Mouse (Mus musculus): ENCODE results near the gene Cavin4. TPM values are rescaled to one million over a fixed set of nuclear protein-coding genes. Genes with fewer than 3 reads are reported as not detected.

The Cavin4 gene
- total RNA-seq (2014; rRNA removed) (not detected in 2 replicates), polyA plus RNA-seq (2012; rRNA removed) (not detected in 2 replicates)

DNA sequence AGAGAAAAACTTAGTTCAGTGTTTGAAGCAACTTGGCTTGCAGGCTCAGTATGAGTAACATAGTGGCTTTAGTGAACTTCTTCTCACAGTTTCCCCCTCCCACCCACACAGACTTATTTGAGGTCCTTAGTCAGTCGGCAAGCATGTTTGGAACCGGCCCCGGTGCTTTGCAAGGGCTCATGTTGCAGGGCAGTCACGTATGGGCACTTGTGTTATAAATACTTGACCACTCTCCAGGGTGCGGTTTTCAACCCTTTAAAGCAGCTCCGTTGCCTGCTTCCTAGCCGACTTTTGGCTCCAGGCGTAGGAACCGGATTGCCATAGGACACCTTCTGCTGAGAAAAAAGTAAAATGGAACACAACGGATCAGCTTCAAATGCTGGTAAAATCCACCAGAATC, at the start of gene Cavin4:
Gene Cavin4, plus strand, starts transcription at position 244 of the 400 bp plus-strand sequence.
- Histone ChIP-seq H3K4me1 (ENCODE audit: control insufficient read depth, insufficient read depth, low read length) (no peaks in the 10 kb centered on the region), H3K36me3 (ENCODE audit: control insufficient read depth, insufficient read depth, low read length) (no peaks in the 10 kb centered on the region), H3K4me3 (ENCODE audit: insufficient read depth, low read depth, low read length) (no peak within 1 kb of the TSS), H3K79me2 (ENCODE audit: control insufficient read depth, insufficient read depth, low read length) (no peaks in the 10 kb centered on the region), H3K27me3 (ENCODE audit: control insufficient read depth, insufficient read depth, low read length) (no peaks in the 10 kb centered on the region), H3K9ac (ENCODE audit: low read depth, low read length) (no peak within 1 kb of the TSS), H3K27ac (replicated peaks; ENCODE audit: insufficient read depth, low read depth, low read length) (no peak within 1 kb of the TSS)
- TF ChIP-seq CTCF (IDR thresholded peaks at IDR 0.05; ENCODE audit: low read depth, low read length) (no peak), POLR2A (IDR thresholded peaks at IDR 0.05; ENCODE audit: extremely low read depth, insufficient read depth, low read length) (no peak)
- no peak for DNase-seq (ENCODE audit: extremely low read depth, low read depth, low spot score)
- 94% methylated on average over 10 of the region's 10 CpGs for WGBS

DNA sequence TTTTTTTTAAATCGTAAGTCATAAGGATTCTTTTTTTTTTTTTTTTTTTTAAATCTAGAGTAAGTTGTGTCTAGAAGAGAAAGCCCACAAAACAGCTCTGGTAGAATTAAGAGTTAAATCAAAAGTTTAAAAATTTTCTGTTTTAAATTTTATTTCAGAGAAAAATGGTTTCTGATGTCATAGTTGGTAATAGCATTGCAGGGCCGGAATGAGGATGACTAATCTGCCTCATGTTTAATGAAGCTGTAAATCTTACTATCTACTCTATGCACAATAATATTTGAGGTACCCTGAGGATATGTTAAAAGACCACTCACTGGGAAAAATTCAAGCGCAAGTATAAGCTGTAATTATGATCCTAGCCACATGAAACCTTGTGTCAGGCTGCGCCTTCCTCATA, 47.8 kb upstream of the Cavin4 start:
- DNase-seq (ENCODE audit: extremely low read depth, low read depth, low spot score) = no peak
- Histone ChIP-seq H3K27me3 (ENCODE audit: control insufficient read depth, insufficient read depth, low read length) (no peaks in the 10 kb centered on the region), H3K4me3 (ENCODE audit: insufficient read depth, low read depth, low read length) (no peak overlapping the region), H3K9ac (ENCODE audit: low read depth, low read length) (no peak overlapping the region), H3K36me3 (ENCODE audit: control insufficient read depth, insufficient read depth, low read length) (no peaks in the 10 kb centered on the region), H3K4me1 (ENCODE audit: control insufficient read depth, insufficient read depth, low read length) (no peaks in the 10 kb centered on the region), H3K79me2 (ENCODE audit: control insufficient read depth, insufficient read depth, low read length) (no peaks in the 10 kb centered on the region), H3K27ac (replicated peaks; ENCODE audit: insufficient read depth, low read depth, low read length) (no peak overlapping the region)
- TF ChIP-seq CTCF (IDR thresholded peaks at IDR 0.05; ENCODE audit: low read depth, low read length) = no peak
- TF ChIP-seq POLR2A (IDR thresholded peaks at IDR 0.05; ENCODE audit: extremely low read depth, insufficient read depth, low read length) = no peak
- 90% methylated on average over 4 of the region's 4 CpGs for WGBS

DNA sequence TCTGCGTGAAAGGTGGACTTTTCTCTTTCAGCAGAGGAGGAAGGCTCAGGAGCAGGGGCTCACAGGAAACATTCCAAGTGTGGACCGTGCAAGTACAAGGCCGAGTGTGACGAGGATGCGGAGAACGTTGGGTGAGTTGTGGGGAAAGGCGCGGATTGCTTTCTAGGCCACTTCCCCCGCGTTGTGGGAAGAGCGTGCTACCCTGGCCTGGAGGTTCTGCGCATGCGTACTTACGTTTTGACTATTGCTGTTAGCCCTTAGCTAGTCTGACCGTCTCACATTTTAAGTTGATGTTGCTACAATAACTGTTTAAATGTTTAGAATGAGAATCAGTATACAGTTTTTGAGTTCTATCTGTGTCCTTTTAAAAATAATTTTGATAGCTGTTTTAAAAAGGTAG, 46.1 kb upstream of the Cavin4 start:
- H3K27ac ChIP-seq (replicated peaks; ENCODE audit: insufficient read depth, low read depth, low read length) = no peak overlapping the region
- H3K4me3 ChIP-seq (ENCODE audit: insufficient read depth, low read depth, low read length) = no peak overlapping the region
- no peak overlapping the region for H3K9ac ChIP-seq (ENCODE audit: low read depth, low read length)
- TF ChIP-seq POLR2A (IDR thresholded peaks at IDR 0.05; ENCODE audit: extremely low read depth, insufficient read depth, low read length) = no peak
- no peak for TF ChIP-seq CTCF (IDR thresholded peaks at IDR 0.05; ENCODE audit: low read depth, low read length)
- H3K79me2 ChIP-seq (ENCODE audit: control insufficient read depth, insufficient read depth, low read length) = no peaks in the 10 kb centered on the region
- H3K27me3 ChIP-seq (ENCODE audit: control insufficient read depth, insufficient read depth, low read length) = no peaks in the 10 kb centered on the region
- DNase-seq (ENCODE audit: extremely low read depth, low read depth, low spot score) = no peak
- no peaks in the 10 kb centered on the region for H3K36me3 ChIP-seq (ENCODE audit: control insufficient read depth, insufficient read depth, low read length)
- 97% methylated on average over 15 of the region's 15 CpGs for WGBS
- H3K4me1 ChIP-seq (ENCODE audit: control insufficient read depth, insufficient read depth, low read length) = no peaks in the 10 kb centered on the region

DNA sequence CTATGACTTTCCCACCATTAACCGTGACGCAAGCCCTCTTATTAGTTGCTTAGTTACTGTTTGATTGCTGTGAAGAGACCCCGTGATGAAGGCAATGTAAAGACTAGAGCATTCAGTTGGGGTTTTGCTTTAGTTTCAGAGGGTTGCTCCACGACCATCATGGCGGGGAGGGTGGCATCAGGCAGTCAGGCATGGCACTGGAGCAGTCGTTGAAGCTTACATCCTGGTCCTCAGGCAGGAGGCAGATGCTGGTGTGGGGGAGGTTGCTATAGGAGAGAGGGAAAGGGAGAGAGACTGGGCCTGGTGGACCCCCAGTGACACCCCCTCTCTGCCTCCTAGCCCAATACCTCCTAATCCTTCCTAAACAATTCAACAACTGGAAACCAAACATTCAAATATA, 43.2 kb upstream of the Cavin4 start:
- TF ChIP-seq POLR2A (IDR thresholded peaks at IDR 0.05; ENCODE audit: extremely low read depth, insufficient read depth, low read length) (no peak), CTCF (IDR thresholded peaks at IDR 0.05; ENCODE audit: low read depth, low read length) (no peak)
- WGBS = 97% methylated on average over 6 of the region's 6 CpGs
- no peaks in the 10 kb centered on the region for H3K27me3 ChIP-seq (ENCODE audit: control insufficient read depth, insufficient read depth, low read length)

DNA sequence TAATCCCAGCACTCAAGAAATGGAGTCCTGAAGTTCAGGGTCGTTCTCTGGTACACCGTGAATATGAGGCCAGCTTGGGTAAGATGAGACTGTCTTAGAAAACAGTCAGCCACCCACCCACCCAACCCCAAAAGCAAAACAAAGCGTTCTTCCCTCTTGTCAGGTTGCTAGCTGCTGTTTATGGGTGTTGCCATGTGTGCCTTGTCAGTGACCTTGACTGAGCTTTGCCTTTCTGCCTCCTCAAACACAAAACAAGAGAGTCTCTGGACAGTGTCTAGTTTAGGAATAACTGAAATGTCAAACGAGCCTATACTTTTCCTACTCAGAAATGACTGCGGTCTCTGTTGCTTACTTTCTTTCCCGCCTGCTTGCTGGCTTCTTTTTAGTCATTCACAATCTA, 41.1 kb upstream of the Cavin4 start:
- DNase-seq (ENCODE audit: extremely low read depth, low read depth, low spot score) = no peak
- TF ChIP-seq POLR2A (IDR thresholded peaks at IDR 0.05; ENCODE audit: extremely low read depth, insufficient read depth, low read length) (no peak), CTCF (IDR thresholded peaks at IDR 0.05; ENCODE audit: low read depth, low read length) (no peak)

More for the DNA sequence above, 43.2 kb upstream of the Cavin4 start:
- Histone ChIP-seq H3K9ac (ENCODE audit: low read depth, low read length) (no peak overlapping the region), H3K4me3 (ENCODE audit: insufficient read depth, low read depth, low read length) (no peak overlapping the region), H3K36me3 (ENCODE audit: control insufficient read depth, insufficient read depth, low read length) (no peaks in the 10 kb centered on the region), H3K4me1 (ENCODE audit: control insufficient read depth, insufficient read depth, low read length) (no peaks in the 10 kb centered on the region), H3K27ac (replicated peaks; ENCODE audit: insufficient read depth, low read depth, low read length) (no peak overlapping the region), H3K79me2 (ENCODE audit: control insufficient read depth, insufficient read depth, low read length) (no peaks in the 10 kb centered on the region)
- DNase-seq (ENCODE audit: extremely low read depth, low read depth, low spot score) = no peak

DNA sequence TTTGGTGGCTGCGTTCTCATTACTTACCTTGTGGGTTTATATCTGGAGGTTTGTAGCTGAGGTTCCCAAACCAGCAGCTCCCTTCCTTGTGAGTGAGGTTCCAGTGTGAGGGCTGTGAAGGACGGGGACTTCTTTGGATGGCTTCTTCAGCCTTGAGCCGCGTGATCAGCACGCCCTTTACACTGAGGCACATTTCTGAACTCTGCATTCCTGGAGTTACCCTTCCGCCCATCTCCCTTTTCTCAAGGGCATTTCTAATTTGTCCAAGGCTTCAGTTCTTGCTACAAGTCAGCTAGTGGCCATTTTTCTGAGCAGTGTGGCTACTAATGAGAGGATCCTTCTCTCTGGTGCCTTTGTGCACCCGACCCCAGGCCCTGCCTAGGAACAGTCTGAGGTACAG, 40.4 kb upstream of the Cavin4 start:
- DNase-seq (ENCODE audit: extremely low read depth, low read depth, low spot score) = no peak
- no peak overlapping the region for H3K4me3 ChIP-seq (ENCODE audit: insufficient read depth, low read depth, low read length)
- no peaks in the 10 kb centered on the region for H3K4me1 ChIP-seq (ENCODE audit: control insufficient read depth, insufficient read depth, low read length)
- WGBS = 94% methylated on average over 7 of the region's 7 CpGs
- H3K79me2 ChIP-seq (ENCODE audit: control insufficient read depth, insufficient read depth, low read length) = no peaks in the 10 kb centered on the region
- H3K9ac ChIP-seq (ENCODE audit: low read depth, low read length) = no peak overlapping the region
- no peaks in the 10 kb centered on the region for H3K27me3 ChIP-seq (ENCODE audit: control insufficient read depth, insufficient read depth, low read length)
- no peaks in the 10 kb centered on the region for H3K36me3 ChIP-seq (ENCODE audit: control insufficient read depth, insufficient read depth, low read length)
- TF ChIP-seq POLR2A (IDR thresholded peaks at IDR 0.05; ENCODE audit: extremely low read depth, insufficient read depth, low read length) (no peak), CTCF (IDR thresholded peaks at IDR 0.05; ENCODE audit: low read depth, low read length) (no peak)
- no peak overlapping the region for H3K27ac ChIP-seq (replicated peaks; ENCODE audit: insufficient read depth, low read depth, low read length)

More for the DNA sequence above, 41.1 kb upstream of the Cavin4 start:
- Histone ChIP-seq H3K27me3 (ENCODE audit: control insufficient read depth, insufficient read depth, low read length) (no peaks in the 10 kb centered on the region), H3K27ac (replicated peaks; ENCODE audit: insufficient read depth, low read depth, low read length) (no peak overlapping the region), H3K9ac (ENCODE audit: low read depth, low read length) (no peak overlapping the region), H3K36me3 (ENCODE audit: control insufficient read depth, insufficient read depth, low read length) (no peaks in the 10 kb centered on the region), H3K79me2 (ENCODE audit: control insufficient read depth, insufficient read depth, low read length) (no peaks in the 10 kb centered on the region), H3K4me3 (ENCODE audit: insufficient read depth, low read depth, low read length) (no peak overlapping the region), H3K4me1 (ENCODE audit: control insufficient read depth, insufficient read depth, low read length) (no peaks in the 10 kb centered on the region)
- 75% methylated on average over 6 of the region's 6 CpGs for WGBS
